Mouse (Mus musculus): ENCODE results near the gene Vil1. TPM values are rescaled to one million over a fixed set of nuclear protein-coding genes. Genes with fewer than 3 reads are reported as not detected.
"Not testable (repeated sequence)": the region's sequence is repeated elsewhere in the genome, so short reads cannot be mapped to it uniquely, and the experiment has no call there.

Vil1 gene
- polyA plus RNA-seq, 1 experiment from 2014 or later: 0.24 TPM

DNA sequence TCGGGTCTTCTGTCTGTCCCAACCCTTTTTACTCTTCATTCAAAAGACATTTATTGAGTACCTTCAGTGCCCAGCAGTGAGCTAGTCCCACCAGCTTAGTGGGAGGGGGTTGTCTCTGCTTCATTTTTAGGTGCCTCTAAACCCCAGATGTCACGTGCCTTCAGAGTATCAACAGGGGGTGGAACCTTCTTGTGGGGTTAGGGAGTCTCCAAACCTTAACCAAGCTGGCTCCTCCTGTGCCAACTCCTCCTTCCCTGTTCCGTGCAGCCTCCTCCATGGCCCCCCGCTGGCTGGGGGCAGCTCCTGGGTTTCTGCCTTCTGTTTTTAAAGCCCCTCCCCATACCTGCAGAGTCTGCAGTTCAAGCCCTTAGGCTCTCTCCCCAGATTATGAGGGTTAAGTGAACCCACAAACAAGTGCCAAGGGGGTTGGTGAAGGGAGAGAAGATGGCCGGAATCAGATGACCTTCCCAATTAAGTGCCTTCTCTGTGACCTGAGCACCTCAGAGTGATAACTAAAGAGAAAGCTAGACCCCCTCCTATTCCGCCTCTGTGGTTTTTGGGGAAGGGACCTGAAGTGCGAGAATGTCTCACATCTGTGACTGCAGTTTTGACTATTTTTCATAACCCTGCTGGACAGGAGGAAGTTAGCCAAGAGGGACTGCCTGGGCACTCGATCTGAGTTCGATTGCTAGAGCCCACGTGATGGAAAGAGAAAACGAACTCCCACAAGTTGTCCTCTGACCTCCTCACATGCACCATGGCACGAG is 12.5 kb upstream of the Vil1 start:
- peak overlapping the region; percentile 78 for H3K27ac ChIP-seq
- H3K4me3 ChIP-seq: peak overlapping the region; percentile 38
- H3K9ac ChIP-seq, H3K9me3 ChIP-seq, H3K27me3 ChIP-seq: not testable (repeated sequence)
- peaks cover 22% of the 10 kb centered on the region for H3K36me3 ChIP-seq
- peak overlapping the region; percentile 78 for H3K4me2 ChIP-seq (replicated peaks)
- peaks cover 15% of the 10 kb centered on the region for H3K4me1 ChIP-seq
- ATAC-seq (ENCODE audit: insufficient number of reproducible peaks, insufficient read depth, low FRiP score, low TSS enrichment): peak; percentile 0; the same call in 1 of the 2 replicates
- WGBS: 7% methylated on average over 11 of the region's 12 CpGs

DNA sequence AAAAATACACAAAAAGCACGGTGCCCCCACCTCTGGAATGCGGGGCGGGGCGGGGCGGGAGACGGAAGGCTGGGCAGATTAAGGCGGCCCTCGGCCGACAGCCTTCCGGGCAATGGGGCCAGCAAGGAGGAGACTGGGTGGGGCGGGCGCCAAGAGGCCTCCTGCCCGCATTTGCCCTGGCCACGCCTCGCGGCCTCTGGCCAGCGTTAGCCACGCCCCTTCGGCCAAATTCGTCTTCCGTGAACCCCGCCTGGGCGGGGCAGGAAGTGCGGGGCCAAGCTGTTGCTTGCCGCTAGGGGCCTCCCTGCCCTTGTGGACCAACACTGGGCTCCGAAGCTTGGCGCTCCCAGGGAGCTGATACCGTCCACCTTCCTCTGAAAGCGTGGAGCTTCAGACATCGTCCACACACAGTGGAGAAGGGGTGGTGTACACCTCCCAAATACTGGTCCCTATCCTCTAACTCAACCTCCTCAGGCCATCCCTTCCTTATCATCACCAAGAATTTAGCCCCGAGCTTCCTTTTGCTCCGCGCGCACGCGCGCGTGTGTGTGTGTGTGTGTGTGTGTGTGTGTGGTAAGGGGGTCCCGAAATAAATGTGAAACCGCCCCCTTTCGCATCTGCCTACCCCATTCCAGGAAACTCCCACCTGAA is 11.8 kb upstream of the Vil1 start:
- no peaks in the 10 kb centered on the region for H3K9me3 ChIP-seq
- peaks cover 22% of the 10 kb centered on the region for H3K36me3 ChIP-seq
- H3K27ac ChIP-seq: peak overlapping the region; percentile 78
- H3K4me1 ChIP-seq: peaks cover 15% of the 10 kb centered on the region
- WGBS: under 1% methylated on average over 41 of the region's 41 CpGs
- peak; percentile 83 for ATAC-seq (ENCODE audit: insufficient number of reproducible peaks, insufficient read depth, low FRiP score, low TSS enrichment)
- H3K4me3 ChIP-seq: peak overlapping the region; percentile 38
- H3K4me2 ChIP-seq (replicated peaks): peak overlapping the region; percentile 78
- H3K9ac ChIP-seq: peak overlapping the region; percentile 42
- no peaks in the 10 kb centered on the region for H3K27me3 ChIP-seq

DNA sequence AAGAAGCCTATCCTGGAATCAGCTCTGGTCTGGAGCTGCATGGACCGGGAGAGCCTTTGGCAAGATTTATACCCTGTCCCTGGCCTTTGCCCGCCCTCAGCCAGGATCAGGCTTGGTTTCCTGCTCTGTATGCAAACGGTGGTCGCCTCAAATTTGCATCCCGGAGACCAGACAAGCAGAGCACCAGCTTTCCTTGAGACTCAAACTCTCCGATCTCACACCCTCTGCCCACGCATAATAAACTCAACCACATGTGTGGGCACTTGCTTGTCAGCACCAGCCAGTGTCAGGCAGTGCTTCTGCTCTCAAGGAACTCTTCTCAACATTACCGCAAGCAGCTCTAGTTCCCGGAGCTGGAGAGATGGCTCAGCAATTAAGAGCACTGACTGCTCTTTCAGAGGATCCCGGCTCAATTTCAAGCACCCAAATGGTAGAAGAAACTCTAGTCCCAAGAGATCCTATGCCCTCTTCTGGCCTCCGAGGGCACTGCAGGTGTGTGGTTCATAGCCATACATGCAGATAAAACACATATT is 11.2 kb upstream of the Vil1 start:
- H3K9me3 ChIP-seq: no peaks in the 10 kb centered on the region
- 4% methylated on average over 11 of the region's 11 CpGs for WGBS
- peak; percentile 35 for ATAC-seq (ENCODE audit: insufficient number of reproducible peaks, insufficient read depth, low FRiP score, low TSS enrichment)

DNA sequence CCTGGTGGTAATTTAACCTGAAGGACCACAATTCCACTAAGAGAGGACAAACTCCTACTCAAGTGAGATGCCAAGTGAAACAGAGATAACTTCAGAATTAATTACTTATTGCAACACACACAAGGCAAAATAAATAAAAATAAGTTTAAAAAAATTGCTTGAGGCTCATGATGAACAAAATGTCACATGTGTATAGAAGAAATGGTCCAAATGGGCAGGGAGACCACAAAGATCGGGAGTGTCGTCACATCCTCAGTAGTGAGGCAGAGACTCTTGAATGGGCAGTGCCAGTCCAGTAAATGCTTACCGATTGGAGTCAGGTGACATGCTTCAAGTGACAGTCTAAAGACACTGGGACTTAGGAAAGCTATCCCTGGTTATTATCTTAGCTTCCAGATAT is 8.6 kb upstream of the Vil1 start:
- H3K4me2 ChIP-seq (replicated peaks): no peak overlapping the region
- no peak overlapping the region for H3K27ac ChIP-seq
- no peaks in the 10 kb centered on the region for H3K27me3 ChIP-seq
- H3K9me3 ChIP-seq: no peaks in the 10 kb centered on the region
- no peak for ATAC-seq (ENCODE audit: insufficient number of reproducible peaks, insufficient read depth, low FRiP score, low TSS enrichment)
- 77% methylated on average over 3 of the region's 3 CpGs for WGBS
- no peak overlapping the region for H3K4me3 ChIP-seq
- H3K4me1 ChIP-seq: no peaks in the 10 kb centered on the region
- H3K36me3 ChIP-seq: no peaks in the 10 kb centered on the region
- no peak overlapping the region for H3K9ac ChIP-seq

More for the DNA sequence above, 11.2 kb upstream of the Vil1 start:
- peaks cover 22% of the 10 kb centered on the region for H3K36me3 ChIP-seq
- H3K4me2 ChIP-seq (replicated peaks): peak overlapping the region; percentile 78
- H3K27ac ChIP-seq: peak overlapping the region; percentile 78
- peak overlapping the region; percentile 38 for H3K4me3 ChIP-seq
- no peaks in the 10 kb centered on the region for H3K27me3 ChIP-seq
- peaks cover 10% of the 10 kb centered on the region for H3K4me1 ChIP-seq
- H3K9ac ChIP-seq: peak overlapping the region; percentile 42

DNA sequence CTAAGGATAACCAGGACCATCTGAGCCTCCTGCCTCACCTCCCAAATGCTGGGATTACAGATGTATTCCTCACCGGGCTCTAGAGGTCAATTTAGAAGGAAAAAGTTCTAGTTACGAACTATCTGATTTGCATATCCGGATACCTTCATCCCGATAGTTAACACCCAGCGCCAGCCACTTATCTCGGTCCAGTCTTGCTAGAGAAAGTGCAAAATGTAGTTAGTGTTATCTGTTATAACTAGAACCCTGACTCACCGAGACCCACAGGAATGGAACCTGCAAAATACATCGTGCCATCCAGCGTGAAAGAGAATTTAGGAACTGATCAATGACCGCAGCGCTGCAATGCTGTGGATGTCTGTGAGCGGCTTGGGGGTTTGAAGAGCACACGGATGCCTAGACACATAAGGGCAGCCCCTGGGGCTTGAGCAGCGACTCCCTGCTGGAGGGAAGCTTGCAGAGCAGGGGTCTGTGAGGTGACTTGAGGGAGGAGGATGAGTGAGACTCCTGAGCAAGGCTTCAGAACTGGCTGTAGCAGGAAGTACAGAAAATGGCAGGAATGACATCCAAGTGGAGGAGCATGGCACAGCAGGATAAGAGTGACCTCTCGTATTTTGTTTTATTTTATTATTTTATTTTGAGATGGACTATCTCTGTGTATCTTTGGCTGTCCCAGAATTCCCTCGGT is 8.0 kb upstream of the Vil1 start:
- Histone ChIP-seq H3K36me3 (no peaks in the 10 kb centered on the region), H3K27me3 (no peaks in the 10 kb centered on the region), H3K9ac (no peak overlapping the region), H3K27ac (no peak overlapping the region), H3K4me3 (no peak overlapping the region), H3K4me1 (no peaks in the 10 kb centered on the region), H3K4me2 (replicated peaks) (no peak overlapping the region), H3K9me3 (no peaks in the 10 kb centered on the region)
- WGBS: 54% methylated on average over 16 of the region's 16 CpGs
- no peak for ATAC-seq (ENCODE audit: insufficient number of reproducible peaks, insufficient read depth, low FRiP score, low TSS enrichment)

DNA sequence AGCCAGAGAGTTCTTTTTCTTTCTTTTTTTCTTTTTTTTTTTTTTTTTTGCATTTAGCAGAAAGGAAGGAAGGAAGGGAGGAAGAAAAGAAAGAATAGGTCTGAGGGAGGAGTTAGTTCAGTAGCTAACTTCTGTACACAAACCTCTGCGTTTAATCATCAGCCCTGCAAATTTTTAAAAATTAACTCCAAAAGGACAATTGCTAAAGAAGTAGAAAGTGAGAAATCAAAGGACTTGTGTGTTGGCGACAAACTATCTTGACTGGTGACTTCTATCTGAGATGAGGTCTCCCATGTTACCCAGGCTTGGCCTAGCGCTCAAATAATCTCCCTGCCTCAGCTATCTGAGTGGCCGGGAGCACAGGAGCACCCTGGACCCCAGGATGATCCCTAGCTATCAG is 5.0 kb upstream of the Vil1 start:
- no peaks in the 10 kb centered on the region for H3K27me3 ChIP-seq
- 90% methylated on average over 4 of the region's 4 CpGs for WGBS

DNA sequence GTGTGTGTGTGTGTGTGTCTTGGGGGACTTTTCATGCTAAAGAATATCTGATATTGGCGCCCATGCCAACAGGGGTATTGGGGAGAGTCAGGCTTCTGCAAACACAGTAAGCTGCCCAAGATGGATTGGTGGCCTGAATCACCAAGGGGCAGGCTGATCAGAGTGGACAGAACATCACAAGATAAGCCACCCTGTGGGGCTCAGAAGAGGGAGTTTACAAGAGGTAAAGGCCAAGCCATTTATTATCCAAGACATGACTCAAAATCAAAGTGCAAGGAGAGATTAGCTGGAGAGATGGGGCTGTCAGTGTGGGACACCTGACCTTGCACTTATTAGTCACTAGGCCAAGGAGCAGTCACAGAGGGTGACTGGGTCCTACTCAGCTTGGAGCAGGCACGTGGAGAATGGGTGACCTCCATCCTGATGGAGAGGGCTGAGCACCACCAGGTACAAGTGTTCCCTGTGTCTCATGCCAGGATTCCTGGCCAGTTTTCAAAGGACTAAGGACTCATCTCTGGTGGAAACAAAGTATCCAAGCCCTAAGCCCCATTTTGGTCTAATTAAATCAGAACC is 2.7 kb downstream of the Vil1 start:
- Histone ChIP-seq H3K4me2 (replicated peaks) (no peak overlapping the region), H3K4me3 (no peak overlapping the region), H3K27ac (no peak overlapping the region), H3K4me1 (no peaks in the 10 kb centered on the region), H3K27me3 (no peaks in the 10 kb centered on the region), H3K36me3 (no peaks in the 10 kb centered on the region), H3K9ac (no peak overlapping the region), H3K9me3 (no peaks in the 10 kb centered on the region)
- ATAC-seq (ENCODE audit: insufficient number of reproducible peaks, insufficient read depth, low FRiP score, low TSS enrichment): no peak
- 48% methylated on average over 2 of the region's 2 CpGs for WGBS

More for the DNA sequence above, 5.0 kb upstream of the Vil1 start:
- ATAC-seq (ENCODE audit: insufficient number of reproducible peaks, insufficient read depth, low FRiP score, low TSS enrichment): no peak
- H3K4me1 ChIP-seq: no peaks in the 10 kb centered on the region
- H3K27ac ChIP-seq: no peak overlapping the region
- no peaks in the 10 kb centered on the region for H3K9me3 ChIP-seq
- no peaks in the 10 kb centered on the region for H3K36me3 ChIP-seq
- no peak overlapping the region for H3K9ac ChIP-seq
- H3K4me3 ChIP-seq: no peak overlapping the region
- no peak overlapping the region for H3K4me2 ChIP-seq (replicated peaks)

DNA sequence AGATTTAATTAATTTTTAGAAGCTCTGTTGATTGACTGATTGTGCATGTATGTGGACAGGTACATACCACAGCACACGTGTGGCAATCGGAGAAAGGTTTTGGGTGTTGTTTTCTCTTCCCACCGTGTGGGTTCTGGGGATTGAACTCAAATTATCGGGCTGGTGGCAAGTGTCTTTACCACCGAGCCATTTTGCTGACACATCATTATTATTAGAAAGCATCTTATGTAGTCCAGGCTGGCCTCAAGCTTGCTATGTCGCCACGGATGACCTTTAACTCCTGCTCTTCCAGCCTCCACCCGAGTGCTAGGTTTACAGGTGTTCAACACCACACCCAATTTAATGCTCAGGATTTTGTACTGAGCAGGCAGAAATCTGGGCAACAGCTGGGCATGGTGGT is 3.5 kb downstream of the Vil1 start:
- WGBS: 77% methylated on average over 8 of the region's 8 CpGs
- H3K27me3 ChIP-seq: no peaks in the 10 kb centered on the region
- H3K27ac ChIP-seq: no peak overlapping the region
- H3K9me3 ChIP-seq: no peaks in the 10 kb centered on the region
- no peak overlapping the region for H3K4me2 ChIP-seq (replicated peaks)
- H3K4me3 ChIP-seq: no peak overlapping the region
- no peaks in the 10 kb centered on the region for H3K36me3 ChIP-seq
- no peak overlapping the region for H3K9ac ChIP-seq
- ATAC-seq (ENCODE audit: insufficient number of reproducible peaks, insufficient read depth, low FRiP score, low TSS enrichment): no peak
- H3K4me1 ChIP-seq: no peaks in the 10 kb centered on the region

DNA sequence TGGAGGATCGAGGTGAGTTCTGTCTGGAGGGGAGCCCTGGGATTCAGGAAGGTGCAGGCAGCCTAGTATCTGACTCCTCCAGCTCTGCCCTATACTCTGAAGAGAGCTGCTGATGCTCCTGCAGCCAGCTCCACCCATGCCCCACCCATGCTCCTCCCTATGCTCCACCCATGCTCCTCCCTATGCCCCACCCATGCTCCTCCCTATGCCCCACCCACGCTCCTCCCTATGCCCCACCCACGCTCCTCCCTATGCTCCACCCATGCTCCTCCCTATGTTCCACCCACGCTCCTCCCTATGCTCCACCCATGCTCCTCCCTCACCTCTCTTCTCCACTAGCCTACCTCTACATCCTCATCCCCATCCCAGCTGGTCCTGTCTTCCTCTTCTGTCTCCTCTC is 6.0 kb downstream of the Vil1 start:
- Histone ChIP-seq H3K27me3 (no peaks in the 10 kb centered on the region), H3K4me1 (no peaks in the 10 kb centered on the region), H3K27ac (no peak overlapping the region), H3K9ac (no peak overlapping the region), H3K4me2 (replicated peaks) (no peak overlapping the region), H3K9me3 (no peaks in the 10 kb centered on the region), H3K36me3 (no peaks in the 10 kb centered on the region), H3K4me3 (no peak overlapping the region)
- WGBS: 42% methylated on average over 4 of the region's 4 CpGs
- no peak for ATAC-seq (ENCODE audit: insufficient number of reproducible peaks, insufficient read depth, low FRiP score, low TSS enrichment)

DNA sequence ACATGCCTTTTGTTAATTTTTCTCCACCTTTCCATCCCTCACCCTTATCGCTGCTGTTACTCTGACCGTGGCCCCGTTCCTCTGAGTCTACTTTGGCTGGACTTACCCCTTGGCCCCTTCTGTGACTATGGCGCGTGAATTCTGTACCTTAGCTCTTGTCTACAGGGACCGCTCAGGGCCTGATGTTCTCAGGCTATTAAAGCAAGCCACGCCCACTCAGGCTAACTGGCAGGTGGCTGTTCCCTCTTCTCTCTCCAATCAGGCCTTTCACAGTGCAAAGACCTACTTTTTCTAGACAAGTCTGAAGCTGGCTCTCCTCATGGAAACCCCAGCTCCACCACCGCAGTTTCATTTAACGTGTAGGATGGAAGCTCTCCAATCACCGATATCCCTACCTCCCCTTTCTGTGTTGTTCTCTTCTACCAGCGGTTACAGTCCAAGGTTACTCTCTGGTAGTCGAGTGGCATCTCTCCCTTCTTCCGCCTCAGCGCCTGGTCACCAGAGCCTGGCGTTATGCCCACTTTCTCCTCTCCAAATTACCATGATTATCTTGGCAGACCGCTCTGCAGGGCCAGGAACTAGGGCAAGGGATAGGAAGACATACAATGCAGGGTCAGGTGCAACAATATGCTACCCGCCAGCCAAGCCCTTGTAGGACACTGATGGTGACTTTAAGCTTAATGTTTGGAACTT is 9.7 kb downstream of the Vil1 start:
- H3K27me3 ChIP-seq: no peaks in the 10 kb centered on the region
- H3K4me3 ChIP-seq: no peak overlapping the region
- H3K9ac ChIP-seq: no peak overlapping the region
- no peak overlapping the region for H3K4me2 ChIP-seq (replicated peaks)
- H3K27ac ChIP-seq: no peak overlapping the region
- no peaks in the 10 kb centered on the region for H3K9me3 ChIP-seq
- no peak for ATAC-seq (ENCODE audit: insufficient number of reproducible peaks, insufficient read depth, low FRiP score, low TSS enrichment)
- peaks cover 8% of the 10 kb centered on the region; the same call in 1 of the 2 replicates for H3K4me1 ChIP-seq
- WGBS: 80% methylated on average over 17 of the region's 17 CpGs
- no peaks in the 10 kb centered on the region for H3K36me3 ChIP-seq

DNA sequence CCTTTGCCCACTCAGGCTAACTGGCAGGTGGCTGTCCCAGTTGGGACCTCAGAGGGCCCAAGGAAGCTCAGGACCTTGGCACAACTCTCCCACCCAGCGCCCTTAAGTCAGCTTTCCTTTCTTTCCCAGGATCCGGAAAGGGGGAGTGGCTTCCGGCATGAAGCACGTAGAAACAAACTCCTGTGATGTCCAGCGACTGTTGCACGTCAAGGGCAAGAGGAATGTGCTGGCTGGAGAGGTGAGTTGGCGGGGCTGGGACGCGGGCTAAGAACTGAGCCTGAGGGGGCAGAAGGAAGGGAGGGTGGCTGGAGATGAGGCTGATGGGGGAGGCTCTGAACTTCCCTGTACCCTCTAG is 10.2 kb downstream of the Vil1 start:
- H3K9ac ChIP-seq: no peak overlapping the region
- H3K4me1 ChIP-seq: peaks cover 8% of the 10 kb centered on the region; the same call in 1 of the 2 replicates
- H3K9me3 ChIP-seq: no peaks in the 10 kb centered on the region
- no peak for ATAC-seq (ENCODE audit: insufficient number of reproducible peaks, insufficient read depth, low FRiP score, low TSS enrichment)
- no peaks in the 10 kb centered on the region for H3K27me3 ChIP-seq
- H3K4me3 ChIP-seq: no peak overlapping the region
- WGBS: 75% methylated on average over 9 of the region's 9 CpGs
- no peaks in the 10 kb centered on the region for H3K36me3 ChIP-seq
- no peak overlapping the region for H3K27ac ChIP-seq
- H3K4me2 ChIP-seq (replicated peaks): no peak overlapping the region

Measured in embryonic facial prominence, embryonic 12.5 days (tissue).